Mouse (Mus musculus) ES-E14 (cell line): ENCODE data around the gene Slfn8. TPM values are rescaled to one million over a fixed set of nuclear protein-coding genes. Genes with fewer than 3 reads are reported as not detected.
"Not testable (repeated sequence)": the region's sequence is repeated elsewhere in the genome, so short reads cannot be mapped to it uniquely, and the experiment has no call there.

Source experiments
- DNase-seq: peaks from one replicate; pipeline ENCODE4 v3.0.0-alpha.2; 2013; ENCODE audit warnings: low read depth, low spot score
- H3K27ac ChIP-seq: 2 replicates; pipeline ENCODE4 v1.5.1; 2012; ENCODE audit warnings: low read depth, mild to moderate bottlenecking, low read length, moderate library complexity, mixed read lengths; ENCODE audit not compliant: poor library complexity, insufficient read depth, severe bottlenecking
- H3K36me3 ChIP-seq: 2 replicates; pipeline ENCODE4 v1.6.1; 2012; ENCODE audit warnings: mild to moderate bottlenecking, low read length, moderate library complexity, mixed read lengths; ENCODE audit not compliant: control insufficient read depth, poor library complexity, insufficient read depth, severe bottlenecking
- H3K4me1 ChIP-seq, 2 experiments: fragments of 150-350 bp in 1 of 2; sonication (generic) in 1 of 2; 2 replicates each; pipeline ENCODE4 v1.6.1; 2012; ENCODE audit warnings: low read length in 2 of 2, mild to moderate bottlenecking in 1 of 2, mixed read lengths in 1 of 2; ENCODE audit not compliant: control insufficient read depth in 2 of 2, insufficient read depth in 2 of 2, poor library complexity in 1 of 2
- H3K4me3 ChIP-seq, 2 experiments: fragments of 150-350 bp in 1 of 2; sonication (generic) in 1 of 2; 2 replicates each; pipeline ENCODE4 v1.5.1; 2012; ENCODE audit warnings: low read length in 2 of 2, low read depth in 1 of 2, mild to moderate bottlenecking in 1 of 2, mixed read lengths in 1 of 2; ENCODE audit not compliant: insufficient read depth in 1 of 2, poor library complexity in 1 of 2, severe bottlenecking in 1 of 2
- H3K9ac ChIP-seq: 2 replicates; pipeline ENCODE4 v1.6.1; 2012; ENCODE audit warnings: low read depth, mild to moderate bottlenecking, low read length, mixed read lengths; ENCODE audit not compliant: poor library complexity, insufficient read depth, severe bottlenecking
- H3K9me3 ChIP-seq: fragments of 150-350 bp; sonication (generic); 2 replicates; pipeline ENCODE4 v1.6.1; 2012; ENCODE audit warnings: low read depth, mild to moderate bottlenecking, low read length; ENCODE audit not compliant: control insufficient read depth, insufficient read depth
- CHD2 ChIP-seq: IDR thresholded peaks from 2 replicates; pipeline ENCODE4 v1.6.1; 2014; ENCODE audit warnings: mild to moderate bottlenecking, low read depth, low read length, inconsistent platforms
- HCFC1 ChIP-seq: IDR thresholded peaks from 2 replicates; pipeline ENCODE4 v1.6.1; 2012; ENCODE audit warnings: low read length, inconsistent platforms, borderline replicate concordance; ENCODE audit not compliant: insufficient read depth
- MAFK ChIP-seq: IDR thresholded peaks from 2 replicates; pipeline ENCODE4 v1.6.1; 2014; ENCODE audit warnings: mild to moderate bottlenecking, low read depth, low read length, inconsistent platforms; ENCODE audit not compliant: insufficient read depth
- ZC3H11A ChIP-seq: IDR thresholded peaks from 2 replicates; pipeline ENCODE4 v1.6.1; 2012; ENCODE audit warnings: low read depth, mild to moderate bottlenecking, inconsistent platforms, low read length, borderline replicate concordance
- ZNF384 ChIP-seq: IDR thresholded peaks from 2 replicates; pipeline ENCODE4 v1.6.1; 2012; ENCODE audit warnings: low read depth, low read length, inconsistent platforms
- in situ Hi-C, 2 experiments: fragments of 600-800 bp; cut with MboI; formaldehyde crosslinking; loops; one replicate each; pipeline ENCODE4 v1.15.1; 2025; ENCODE audit warnings: low sequenced_read_pairs in 2 of 2, inconsistent platforms in 1 of 2; ENCODE audit not compliant: unreplicated experiment in 2 of 2
- total RNA-seq: library from RNA; depleted of rRNA; stranded (reverse); fragments of 300-350 nt; gene quantifications from 2 replicates; pipeline ENCODE4 v1.2.3, GENCODE M21; 2012

Slfn8 gene
- total RNA-seq, 1 experiment, result 2.3 TPM

DNA sequence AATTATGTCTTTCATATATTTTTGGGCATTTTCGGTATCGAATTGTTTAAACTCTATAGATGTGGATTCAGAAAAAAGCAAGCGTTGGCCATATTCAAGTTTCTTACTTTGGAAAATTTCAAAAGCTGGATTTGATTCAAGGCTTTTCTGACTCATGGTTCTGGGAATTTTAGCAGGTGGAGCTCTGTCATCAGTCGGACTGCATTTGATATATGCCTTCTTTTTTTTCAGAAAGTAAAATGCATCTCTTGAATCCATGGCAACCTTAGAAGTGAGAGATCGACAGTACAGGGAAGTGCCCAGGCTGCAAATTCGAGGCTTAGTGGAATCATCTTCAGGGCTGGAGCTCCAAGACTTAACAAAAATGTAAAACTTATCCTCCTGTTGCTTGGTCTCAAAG is 33.0 kb downstream of the Slfn8 start:
- in situ Hi-C loops, result no loop called here
- TF ChIP-seq ZC3H11A (no peak), MAFK (no peak), CHD2 (no peak), ZNF384 (no peak), HCFC1 (no peak)
- Histone ChIP-seq H3K9me3 (no peaks in the 10 kb centered on the region), H3K4me3 (no peak overlapping the region), H3K4me1 (peaks cover 2 to 12% of the 10 kb centered on the region in 2 experiments; a peak in 1 of 4 replicates), H3K9ac (no peak overlapping the region), H3K27ac (no peak overlapping the region), H3K36me3 (no peaks in the 10 kb centered on the region; the same call in 1 of the 2 replicates)
- no peak for DNase-seq

DNA sequence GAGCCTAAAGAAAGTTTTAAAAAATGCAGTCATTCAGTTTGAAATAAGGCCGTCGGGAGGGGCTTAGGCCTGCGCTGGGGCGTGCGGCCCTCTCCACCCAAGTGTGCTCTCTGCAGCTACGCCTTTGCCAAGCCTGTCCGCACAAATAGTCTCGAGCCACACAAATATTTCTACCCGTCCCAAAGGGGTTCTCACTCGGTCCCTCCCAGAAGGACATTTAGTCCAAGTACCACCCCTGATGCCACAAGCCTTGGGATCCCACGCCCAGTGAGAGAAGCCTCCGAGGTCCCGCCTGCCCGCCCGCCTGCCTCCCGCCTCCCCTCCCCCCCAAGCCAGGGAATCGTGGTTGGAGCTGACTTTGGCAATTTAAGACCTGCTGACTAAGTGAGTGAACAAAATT is 37.4 kb downstream of the Slfn8 start:
- DNase-seq, result no peak
- no peak overlapping the region for H3K27ac ChIP-seq
- H3K4me1 ChIP-seq, result peaks cover 0 to 2% of the 10 kb centered on the region in 2 experiments; a peak in 1 of 4 replicates
- TF ChIP-seq MAFK (no peak), HCFC1 (no peak), CHD2 (no peak), ZC3H11A (no peak), ZNF384 (no peak)
- no peaks in the 10 kb centered on the region for H3K9me3 ChIP-seq
- H3K36me3 ChIP-seq, result no peaks in the 10 kb centered on the region; the same call in 1 of the 2 replicates
- H3K9ac ChIP-seq, result no peak overlapping the region
- no peak overlapping the region for H3K4me3 ChIP-seq
- in situ Hi-C loops, result no loop called here

- H3K4me1 ChIP-seq, in situ Hi-C loops, H3K36me3 ChIP-seq: not testable (repeated sequence)
These were observed 38.2 kb downstream of the Slfn8 start for GRCm38 (mm10) chr11:82982409-82982808.

DNA sequence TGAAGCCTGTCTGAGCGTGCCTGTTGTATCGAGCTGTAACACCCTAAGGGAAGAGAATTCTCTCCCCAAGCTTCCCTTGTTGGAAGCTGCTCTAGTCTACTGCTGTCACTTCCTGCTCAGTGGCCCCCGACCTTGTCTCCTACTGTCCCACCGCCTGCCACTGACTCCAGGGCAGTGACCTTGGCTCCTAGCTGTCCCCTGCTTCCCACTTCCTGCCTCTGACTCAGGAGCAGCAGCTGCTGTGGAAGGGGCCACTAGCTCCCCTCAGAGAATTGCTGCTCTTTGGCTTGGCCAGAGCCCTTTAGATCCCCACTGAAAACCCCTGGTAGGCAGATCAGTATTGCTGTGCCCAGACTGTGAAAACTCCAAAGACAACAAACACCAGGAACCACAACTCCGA is 46.7 kb downstream of the Slfn8 start:
- H3K9me3 ChIP-seq, result no peaks in the 10 kb centered on the region
- no peak overlapping the region for H3K27ac ChIP-seq
- in situ Hi-C loops, result no loop called here
- H3K4me3 ChIP-seq, result no peak overlapping the region
- H3K36me3 ChIP-seq, result no peaks in the 10 kb centered on the region
- TF ChIP-seq ZNF384, result no peak
- no peak for TF ChIP-seq MAFK
- H3K4me1 ChIP-seq, result 0 out of 4 replicates have a peak, but pooled peaks cover 0 to 1% of the 10 kb centered on the region in 2 experiments
- no peak for DNase-seq
- no peak overlapping the region for H3K9ac ChIP-seq

More at GRCm38 (mm10) chr11:82982409-82982808, 38.2 kb downstream of the Slfn8 start:
- not testable (repeated sequence) for H3K4me3 ChIP-seq, H3K9ac ChIP-seq, DNase-seq, H3K27ac ChIP-seq, H3K9me3 ChIP-seq

DNA sequence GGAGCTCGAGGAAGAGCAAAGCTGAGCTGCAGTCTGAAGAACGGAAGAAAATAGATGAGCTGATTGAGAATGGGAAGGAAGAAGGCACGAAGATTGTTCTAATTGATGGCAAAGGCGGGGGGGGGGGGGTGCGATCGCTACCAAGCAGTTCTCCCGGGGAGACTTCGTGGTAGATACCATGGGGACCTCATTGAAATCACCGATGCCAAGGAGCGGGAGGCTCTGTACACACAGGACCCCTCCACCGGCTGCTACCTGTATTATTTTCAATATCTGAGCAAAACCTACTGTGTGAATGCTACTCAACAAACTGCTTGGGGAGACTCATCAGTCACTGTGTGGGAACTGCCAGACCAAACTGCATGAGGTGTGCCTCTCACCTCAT is 49.0 kb downstream of the Slfn8 start:
- in situ Hi-C loops, result no loop called here
- Histone ChIP-seq H3K36me3 (no peaks in the 10 kb centered on the region), H3K9me3 (no peaks in the 10 kb centered on the region), H3K27ac (no peak overlapping the region), H3K4me1 (0 out of 4 replicates have a peak, but pooled peaks cover 0 to 1% of the 10 kb centered on the region in 2 experiments), H3K9ac (no peak overlapping the region), H3K4me3 (no peak overlapping the region)
- DNase-seq, result no peak
- TF ChIP-seq CHD2 (no peak), ZNF384 (no peak), HCFC1 (no peak), MAFK (no peak), ZC3H11A (no peak)
